Mouse (Mus musculus) Patski (cell line): ENCODE results near the gene Aldh1a1. TPM values are rescaled to one million over a fixed set of nuclear protein-coding genes. Genes with fewer than 3 reads are reported as not detected.
A peak's percentile ranks its signal among the peaks of the same experiment; 100 is the strongest.
"Not testable (repeated sequence)": the region's sequence is repeated elsewhere in the genome, so short reads cannot be mapped to it uniquely, and the experiment has no call there.

Experiments
- ATAC-seq: fragments of 100-300 bp; one replicate; pipeline ENCODE4 v1.8.0; 2021
- CTCF ChIA-PET: fragments of 350-600 bp; sonication (Branson Sonifier 250); formaldehyde crosslinking; loops from one replicate; lab custom pipeline; 2022; ENCODE audit warnings: inconsistent platforms; lab: Charles Lee
- POLR2A ChIA-PET: fragments of 350-600 bp; sonication (Branson Sonifier 250); formaldehyde crosslinking; loops from one replicate; lab custom pipeline; 2022; ENCODE audit warnings: antibody characterized with exemption, inconsistent platforms; lab: Charles Lee
- DNase-seq: peaks from one replicate; pipeline ENCODE4 v3.0.0-alpha.2; 2011; ENCODE audit warnings: low read depth, low spot score
- H3K27me3 ChIP-seq: fragments of 371-371 bp; one replicate; pipeline ENCODE4 v1.5.1; 2021
- CTCF ChIP-seq: fragments of 100-300 bp; IDR thresholded peaks from one replicate; pipeline ENCODE4 v1.5.1; 2021
- in situ Hi-C: fragments of 300-500 bp; cut with MboI; formaldehyde crosslinking; loops from 3 replicates; pipeline ENCODE4 v1.11.1; 2018; ENCODE audit warnings: low pct_unique_long_range_greater_than_20kb, mixed read lengths
- polyA plus RNA-seq: library from polyadenylated mRNA; unstranded; gene quantifications from one replicate; pipeline ENCODE4 v1.2.3, GENCODE M21; 2021

Gene Aldh1a1
- polyA plus RNA-seq, 1 experiment from 2014 or later, result 80.5 TPM

DNA sequence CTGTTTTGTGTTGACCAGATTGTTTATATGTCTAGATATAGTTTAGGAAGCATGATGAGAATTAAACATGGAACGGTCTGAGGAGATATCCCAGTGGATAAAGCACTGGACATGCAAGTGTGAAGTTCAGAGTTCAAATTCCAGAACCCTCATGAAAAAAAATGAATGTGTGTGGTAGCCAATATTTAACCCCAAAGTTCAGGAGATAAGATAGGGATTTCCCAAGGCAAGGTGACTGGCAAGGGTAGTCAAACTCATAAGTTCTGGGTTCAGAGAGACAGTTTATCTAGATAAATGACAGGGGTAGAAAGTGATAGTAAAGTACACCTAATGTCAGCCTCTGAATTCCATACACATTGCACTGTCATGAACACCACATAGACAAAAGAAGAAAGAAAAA is 138.5 kb downstream of the Aldh1a1 start:
- in situ Hi-C loops, result no loop called here

DNA sequence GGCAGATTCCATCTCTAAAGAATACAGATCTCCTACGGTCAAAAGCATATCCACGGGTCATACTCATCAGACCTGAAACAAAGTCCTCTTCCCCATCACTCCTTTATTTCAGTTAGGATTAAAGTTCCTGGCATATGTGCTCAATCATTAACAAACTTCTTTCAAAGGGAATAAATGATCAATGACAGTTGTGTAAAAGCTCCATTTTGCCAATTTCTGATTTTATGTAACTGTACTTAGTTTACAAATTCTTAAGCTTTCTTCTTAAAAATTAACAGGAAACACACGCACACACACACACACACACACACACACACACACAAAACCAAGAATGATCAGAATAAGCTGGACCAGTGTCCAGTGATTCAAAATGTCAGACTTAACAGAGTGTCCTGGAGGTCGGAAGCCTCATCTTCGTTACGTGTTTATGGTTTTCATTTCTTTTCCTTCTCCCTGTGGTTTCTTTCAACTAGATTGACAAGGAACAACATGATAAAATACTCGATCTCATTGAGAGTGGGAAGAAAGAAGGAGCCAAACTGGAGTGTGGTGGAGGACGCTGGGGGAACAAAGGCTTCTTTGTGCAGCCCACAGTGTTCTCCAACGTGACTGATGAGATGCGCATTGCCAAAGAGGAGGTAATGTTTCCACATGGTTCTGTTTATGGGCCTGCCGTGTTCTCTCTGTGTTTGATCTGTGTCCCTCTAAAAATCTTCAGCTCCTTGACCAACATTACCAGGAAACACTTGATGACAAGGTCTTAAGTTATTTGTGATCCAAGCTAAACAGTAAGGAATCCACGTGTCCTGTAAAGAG is 141.6 kb downstream of the Aldh1a1 start:
- ChIA-PET POLR2A (interaction anchor here (0.6 kb wide), 1 partner anchor 9 kb away, joined by 4 read pairs; no protein-coding TSS in a partner anchor), CTCF (interaction anchor here (1.0 to 1.3 kb wide), 2 partner anchors 11 to 15 kb away, joined by 3 to 4 read pairs; no protein-coding TSS in a partner anchor)
- DNase-seq (no peak), ATAC-seq (no peak)
- in situ Hi-C loops, result no loop called here
- TF ChIP-seq CTCF, result no peak
- no peaks in the 10 kb centered on the region for H3K27me3 ChIP-seq

More for the DNA sequence above, 138.5 kb downstream of the Aldh1a1 start:
- no peak for ATAC-seq
- POLR2A ChIA-PET, result no interaction called here
- CTCF ChIA-PET, result interaction anchor here (1.3 kb wide), 1 partner anchor 268 kb away, joined by 3 read pairs; no protein-coding TSS in a partner anchor
- DNase-seq, result no peak
- TF ChIP-seq CTCF, result no peak
- no peaks in the 10 kb centered on the region for H3K27me3 ChIP-seq

DNA sequence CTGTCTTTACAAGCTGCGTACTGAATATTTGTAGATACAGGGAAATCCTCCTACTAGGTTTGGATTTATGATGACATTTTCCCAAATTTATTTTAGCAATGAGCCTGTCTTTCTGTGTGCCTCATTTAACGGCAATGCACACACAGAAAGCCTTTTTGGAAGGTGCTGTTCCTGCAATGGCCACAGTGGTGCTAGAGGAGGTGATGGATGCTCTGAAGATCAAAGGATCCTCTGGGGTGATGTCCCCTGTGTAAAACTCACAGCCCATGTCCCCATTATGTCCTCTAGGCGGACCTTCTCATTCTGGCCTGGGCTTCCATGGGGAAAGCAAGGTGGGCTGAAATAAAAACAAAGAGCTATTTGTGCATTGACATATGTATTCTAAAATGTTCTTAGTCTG is 151.8 kb downstream of the Aldh1a1 start:
- ChIA-PET POLR2A (no interaction called here), CTCF (interaction anchor here (1.1 to 1.2 kb wide), 2 partner anchors 11 to 31 kb away, joined by 3 read pairs; no protein-coding TSS in a partner anchor)
- DNase-seq (no peak), ATAC-seq (no peak)
- H3K27me3 ChIP-seq, result no peaks in the 10 kb centered on the region
- TF ChIP-seq CTCF, result peak; percentile 23
- in situ Hi-C loops, result no loop called here

DNA sequence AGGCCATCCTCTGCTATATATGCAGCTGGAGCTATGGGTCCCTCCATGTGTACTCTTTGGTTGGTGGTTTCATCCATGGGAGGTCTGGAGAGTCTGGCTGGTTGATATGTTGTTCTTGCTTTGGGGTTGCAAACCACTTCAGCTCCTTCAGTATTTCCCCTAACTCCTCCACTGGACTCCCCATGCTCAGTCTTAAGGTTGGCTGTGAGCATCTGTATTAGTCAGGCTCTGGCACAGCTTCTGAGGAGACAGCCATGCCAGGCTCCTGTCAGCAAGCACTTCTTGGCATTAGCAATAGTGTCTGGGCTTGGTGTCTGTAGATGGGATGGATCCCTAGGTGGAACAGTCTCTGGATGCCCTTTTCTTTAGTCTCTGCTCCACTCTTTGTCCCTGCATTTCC is 155.0 kb downstream of the Aldh1a1 start:
- POLR2A ChIA-PET, H3K27me3 ChIP-seq, in situ Hi-C loops, ATAC-seq, DNase-seq: not testable (repeated sequence)
- CTCF ChIA-PET, result interaction anchor here (1.2 to 2.0 kb wide), 2 partner anchors 30 to 35 kb away, joined by 3 to 4 read pairs; no protein-coding TSS in a partner anchor

DNA sequence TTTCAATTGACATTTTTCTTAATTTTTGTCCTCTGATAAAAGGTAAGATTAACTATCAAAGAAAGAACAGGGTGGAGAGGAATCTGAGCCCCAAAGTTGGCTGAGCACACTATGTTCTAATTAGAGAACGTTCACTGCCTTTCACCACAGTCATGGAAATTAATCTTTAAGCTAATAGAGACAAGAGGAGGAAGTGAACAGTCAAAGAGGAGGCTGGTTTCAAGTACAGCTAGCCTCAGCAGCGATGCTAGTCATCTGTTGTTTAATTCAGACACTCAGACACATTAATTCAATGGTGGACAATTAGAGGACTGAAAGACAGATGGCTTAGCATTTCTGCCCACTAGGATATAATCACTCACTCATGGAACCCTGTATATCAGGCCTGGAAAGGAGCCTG is 157.5 kb downstream of the Aldh1a1 start:
- peak; percentile 35 for ATAC-seq
- CTCF ChIA-PET, result interaction anchor here (1.5 kb wide), 1 partner anchor 15 kb away, joined by 4 read pairs; no protein-coding TSS in a partner anchor
- in situ Hi-C loops, result no loop called here

DNA sequence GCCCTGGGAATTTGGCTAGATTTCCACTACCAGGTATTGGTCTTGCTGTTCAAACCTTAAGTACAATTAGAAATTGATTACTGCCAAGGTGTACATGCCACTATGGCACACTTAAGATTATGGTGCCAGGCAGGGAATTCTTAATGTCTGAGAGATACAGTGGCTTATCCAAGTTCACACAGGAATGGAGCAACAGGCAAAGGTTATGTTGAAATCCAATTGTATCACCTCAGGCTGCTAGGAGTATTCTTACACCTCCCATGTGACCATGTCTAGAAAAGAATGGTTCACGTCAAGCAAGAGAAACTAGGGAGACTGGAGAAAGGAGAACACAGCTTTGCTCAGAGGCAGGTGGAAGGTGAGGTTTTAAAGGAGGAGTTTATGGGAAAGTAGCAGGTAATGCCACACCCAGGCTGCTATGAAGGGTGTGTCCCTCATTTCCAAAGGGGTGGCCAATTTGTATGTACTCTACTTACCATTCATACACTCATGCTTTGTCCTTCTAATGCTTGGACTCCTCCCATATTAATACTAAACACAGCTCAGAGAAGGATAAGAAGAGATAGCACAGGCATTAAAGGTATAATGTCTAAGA is 160.7 kb downstream of the Aldh1a1 start:
- H3K27me3 ChIP-seq, result no peaks in the 10 kb centered on the region
- ATAC-seq, result no peak
- CTCF ChIA-PET, result no interaction called here
- POLR2A ChIA-PET, result no interaction called here
- in situ Hi-C loops, result no loop called here
- DNase-seq, result no peak
- TF ChIP-seq CTCF, result no peak

More for the DNA sequence above, 157.5 kb downstream of the Aldh1a1 start:
- DNase-seq, result no peak
- POLR2A ChIA-PET, result no interaction called here
- TF ChIP-seq CTCF, result no peak
- no peaks in the 10 kb centered on the region for H3K27me3 ChIP-seq

DNA sequence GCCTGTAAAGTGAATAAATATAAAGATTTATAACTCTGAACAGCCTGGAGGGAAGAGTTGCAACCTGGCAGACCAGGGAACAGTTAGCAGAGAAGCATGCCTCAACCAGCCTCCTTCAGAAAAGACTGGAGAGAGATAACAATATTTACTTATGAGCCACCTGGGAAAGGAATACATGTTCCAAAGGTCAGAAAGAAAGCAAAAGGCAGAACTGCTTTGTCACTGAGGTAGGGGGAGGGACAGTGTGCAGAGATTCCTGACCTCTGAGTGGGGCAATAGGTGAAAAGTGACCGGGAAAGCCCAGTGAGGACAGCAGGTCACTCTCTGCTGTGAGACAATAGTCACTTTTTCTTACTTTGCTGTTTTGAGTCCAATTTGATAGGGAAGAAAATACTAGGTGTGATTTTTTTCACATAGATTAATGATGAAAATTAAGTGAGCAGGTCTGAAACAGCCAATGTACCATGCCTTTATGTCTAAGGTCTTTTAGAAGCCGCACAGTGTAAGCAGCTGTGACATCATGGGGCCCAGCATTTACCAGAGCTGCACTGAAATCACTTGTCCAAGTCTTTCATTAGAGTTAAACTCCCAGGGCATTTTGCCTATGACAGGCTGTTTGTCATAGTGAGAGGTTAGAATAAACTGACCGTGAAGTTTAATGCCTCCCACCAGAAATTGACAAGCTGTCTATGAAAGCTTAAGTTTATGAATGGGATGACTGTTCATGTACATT is 161.8 kb downstream of the Aldh1a1 start:
- H3K27me3 ChIP-seq, result no peaks in the 10 kb centered on the region
- DNase-seq, result no peak
- CTCF ChIA-PET, result no interaction called here
- POLR2A ChIA-PET, result no interaction called here
- TF ChIP-seq CTCF, result no peak
- in situ Hi-C loops, result no loop called here
- ATAC-seq, result no peak

DNA sequence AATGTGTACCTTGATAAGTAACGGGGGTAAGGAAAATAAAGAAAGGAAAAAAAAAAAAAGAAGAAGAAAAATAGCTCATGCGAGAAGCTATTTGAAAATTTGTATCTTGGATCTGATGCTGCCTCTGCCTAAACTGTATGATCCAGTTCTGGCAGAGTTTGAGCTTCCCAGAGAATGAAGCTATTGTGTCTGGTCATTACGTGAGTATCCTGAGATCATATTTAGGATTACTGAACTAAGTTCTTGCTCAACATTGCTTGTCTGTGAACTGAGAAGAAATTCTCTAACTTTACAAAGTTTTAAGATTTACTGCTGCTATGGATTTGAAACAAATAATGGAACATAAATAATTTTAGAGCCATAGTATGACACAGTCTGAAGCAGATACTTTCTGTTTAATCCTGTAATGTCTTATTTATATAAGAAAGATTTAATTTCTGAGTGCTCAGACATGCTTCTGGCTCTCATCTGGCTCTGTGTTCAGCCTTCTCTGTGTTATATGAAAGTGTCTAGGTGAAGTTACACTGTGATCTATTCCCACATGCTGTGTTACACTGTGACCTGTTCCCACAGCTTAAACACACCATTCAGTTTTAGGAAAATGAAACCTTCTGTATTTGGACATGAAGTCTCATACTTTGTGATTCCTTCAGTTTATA is 185.3 kb downstream of the Aldh1a1 start:
- ChIA-PET POLR2A (no interaction called here), CTCF (interaction anchor here (1.4 to 2.2 kb wide), 2 partner anchors 10 to 31 kb away, joined by 4 to 7 read pairs; no protein-coding TSS in a partner anchor)
- DNase-seq (no peak), ATAC-seq (no peak)
- no peak for TF ChIP-seq CTCF
- H3K27me3 ChIP-seq, result no peaks in the 10 kb centered on the region
- in situ Hi-C loops, result no loop called here

Other genes starting within 250 kb of the Aldh1a1 start
- 537 TPM for gene Anxa1, start 101.8 kb upstream of the Aldh1a1 start, polyA plus RNA-seq
- gene Aldh1a7, start 234.8 kb downstream of the Aldh1a1 start, polyA plus RNA-seq, result 1.4 TPM